In genomic region chr11:79014602-79015325, GRCm38 (mm10) we compare ENCODE assay signal across 10 mouse cellular contexts. TPM values are rescaled to one million over a fixed set of nuclear protein-coding genes. Genes with fewer than 3 reads are reported as not detected.
A peak's percentile ranks its signal among the peaks of the same experiment; 100 is the strongest.
DNase-seq lines count a peak whose midpoint lies in the region; ATAC-seq lines count a peak whose summit lies in the region.
"Had no signal": no experiment of that assay in that cellular context is flagged by ENCODE, and none has a peak within 500 bp of the region (broad histone marks: within the 10 kb centered on the region; RNA-seq: fewer than 3 reads in every experiment).

No protein-coding gene starts in this region.

- H3K27me3 ChIP-seq in neural tube, embryonic 13.5 days, result no peaks in the 10 kb centered on the region
- H3K27me3 ChIP-seq in neural tube, embryonic 15.5 days (replicated peaks), result no peaks in the 10 kb centered on the region
- H3K27me3 ChIP-seq in embryonic facial prominence, embryonic 15.5 days, result no peaks in the 10 kb centered on the region
- no peaks in the 10 kb centered on the region for H3K27me3 ChIP-seq in stomach, embryonic 15.5 days (replicated peaks)

- DNase-seq in heart, postnatal 4 days, result peak; percentile 23
- no peak for DNase-seq in heart, adult 9 months (ENCODE audit: low spot score in 2 of 2)
- DNase-seq: adrenal gland, postnatal 25 days; kidney, adult 11 months; right cerebral cortex, postnatal 4 days had no signal

- no peak overlapping the region for H3K9ac ChIP-seq in neural tube, embryonic 13.5 days
- no peak overlapping the region for H3K9ac ChIP-seq in neural tube, embryonic 15.5 days (replicated peaks)
- H3K9ac ChIP-seq in embryonic facial prominence, embryonic 15.5 days, result no peak overlapping the region
- no peak overlapping the region for H3K9ac ChIP-seq in stomach, embryonic 15.5 days

- no peak overlapping the region for H3K4me3 ChIP-seq in neural tube, embryonic 13.5 days
- no peak overlapping the region for H3K4me3 ChIP-seq in neural tube, embryonic 15.5 days (replicated peaks)
- H3K4me3 ChIP-seq in embryonic facial prominence, embryonic 15.5 days (replicated peaks), result no peak overlapping the region
- no peak overlapping the region for H3K4me3 ChIP-seq in stomach, embryonic 15.5 days (replicated peaks)

- WGBS in neural tube, embryonic 13.5 days, result 76% methylated on average over 15 of the region's 15 CpGs
- 81% methylated on average over 15 of the region's 15 CpGs for WGBS in neural tube, embryonic 15.5 days
- 47% methylated on average over 15 of the region's 15 CpGs for WGBS in embryonic facial prominence, embryonic 15.5 days
- 59% methylated on average over 15 of the region's 15 CpGs for WGBS in stomach, embryonic 15.5 days

- H3K4me2 ChIP-seq in neural tube, embryonic 13.5 days, result no peak overlapping the region
- no peak overlapping the region for H3K4me2 ChIP-seq in neural tube, embryonic 15.5 days
- no peak overlapping the region for H3K4me2 ChIP-seq in embryonic facial prominence, embryonic 15.5 days (replicated peaks)
- H3K4me2 ChIP-seq in stomach, embryonic 15.5 days, result no peak overlapping the region

- no peaks in the 10 kb centered on the region for H3K9me3 ChIP-seq in neural tube, embryonic 13.5 days
- no peaks in the 10 kb centered on the region for H3K9me3 ChIP-seq in neural tube, embryonic 15.5 days (replicated peaks)
- H3K9me3 ChIP-seq in embryonic facial prominence, embryonic 15.5 days (replicated peaks), result no peaks in the 10 kb centered on the region
- no peaks in the 10 kb centered on the region for H3K9me3 ChIP-seq in stomach, embryonic 15.5 days

- peaks cover 41% of the 10 kb centered on the region; the same call in 1 of the 2 replicates for H3K36me3 ChIP-seq in neural tube, embryonic 13.5 days
- H3K36me3 ChIP-seq in neural tube, embryonic 15.5 days, result peaks cover 20% of the 10 kb centered on the region
- H3K36me3 ChIP-seq in embryonic facial prominence, embryonic 15.5 days, result peaks cover 36% of the 10 kb centered on the region
- H3K36me3 ChIP-seq in stomach, embryonic 15.5 days, result peaks cover 10% of the 10 kb centered on the region; the same call in 1 of the 2 replicates

- H3K4me1 ChIP-seq in neural tube, embryonic 13.5 days (replicated peaks), result peaks cover 14% of the 10 kb centered on the region
- peaks cover 5% of the 10 kb centered on the region; the same call in 1 of the 2 replicates for H3K4me1 ChIP-seq in neural tube, embryonic 15.5 days
- peaks cover 17% of the 10 kb centered on the region for H3K4me1 ChIP-seq in embryonic facial prominence, embryonic 15.5 days
- H3K4me1 ChIP-seq in stomach, embryonic 15.5 days, result peaks cover 14% of the 10 kb centered on the region

- H3K27ac ChIP-seq in neural tube, embryonic 13.5 days (replicated peaks), result peak overlapping the region; percentile 28; the same call in 1 of the 2 replicates
- no peak overlapping the region for H3K27ac ChIP-seq in neural tube, embryonic 15.5 days (replicated peaks)
- 0 out of 2 replicates have a peak overlapping the region, but pooled peaks have one; percentile 4 for H3K27ac ChIP-seq in embryonic facial prominence, embryonic 15.5 days (replicated peaks)
- H3K27ac ChIP-seq in stomach, embryonic 15.5 days, result peak overlapping the region; percentile 16; the same call in 1 of the 2 replicates

- no peak for ATAC-seq in neural tube, embryonic 13.5 days (ENCODE audit: low read depth)
- ATAC-seq in neural tube, embryonic 15.5 days (ENCODE audit: low FRiP score), result no peak
- no peak for ATAC-seq in embryonic facial prominence, embryonic 15.5 days (ENCODE audit: insufficient number of reproducible peaks, low FRiP score, low TSS enrichment, low read depth)
- no peak for ATAC-seq in stomach, embryonic 15.5 days (ENCODE audit: insufficient read depth, low FRiP score, low read depth)
- ATAC-seq in erythroid progenitor cell, adult 5-6 weeks (replicated peaks; ENCODE audit: low FRiP score, poor library complexity, severe bottlenecking), result no peak

RNA-seq across cellular contexts. Expression of gene Lgals9, which starts 30.0 kb away (rescaled TPM):
- total RNA-seq in heart, postnatal 4 days (2021), result 10 to 100 TPM; 51.8 to 56.0 TPM
- polyA plus RNA-seq in neural tube, embryonic 13.5 days (2015; fragmentation: Nextera tagmentation; extraction: Ambion mirVana), result 13.7 and 17.4 TPM in 2 replicates
- polyA plus RNA-seq in neural tube, embryonic 15.5 days (2015; fragmentation: Nextera tagmentation; extraction: Ambion mirVana), result 18.3 and 67.6 TPM in 2 replicates
- 47.8 and 49.8 TPM in 2 replicates for polyA plus RNA-seq in embryonic facial prominence, embryonic 15.5 days (2015; fragmentation: Nextera tagmentation; extraction: Ambion mirVana)
- polyA plus RNA-seq in stomach, embryonic 15.5 days (2015; fragmentation: Nextera tagmentation; extraction: Ambion mirVana), result 64.1 and 65.1 TPM in 2 replicates
- total RNA-seq in erythroid progenitor cell, adult 5-6 weeks (2015; ENCODE audit: low replicate concordance), result 137 and 146 TPM in 2 replicates
- total RNA-seq in erythroid progenitor cell, adult 5-6 weeks (2017; ENCODE audit: low replicate concordance), result 14.2 and 28.0 TPM in 2 replicates
